Comparison of ENCODE assay signal across 24 mouse cellular contexts in the genomic region with DNA sequence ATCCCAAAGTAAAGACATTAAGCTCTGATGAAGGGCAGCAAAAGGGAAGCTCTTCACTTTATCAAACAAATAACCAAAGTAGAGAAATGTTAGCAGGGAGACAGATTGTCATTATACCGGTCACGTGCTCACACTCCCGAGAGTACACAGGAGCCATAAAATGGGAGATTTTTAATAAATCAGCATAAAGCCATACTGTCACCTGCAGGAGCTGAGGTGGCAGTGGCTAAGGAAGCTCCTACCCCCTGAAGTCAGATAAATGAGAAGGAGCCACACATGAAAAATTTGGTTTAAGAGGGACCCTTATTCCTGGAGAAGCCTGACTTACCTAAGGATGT.
A peak's percentile ranks its signal among the peaks of the same experiment; 100 is the strongest.
DNase-seq lines count a peak whose midpoint lies in the region; ATAC-seq and TF ChIP-seq lines count a peak whose summit lies in the region.
"Had no signal": no experiment of that assay in that cellular context is flagged by ENCODE, and none has a peak within 500 bp of the region (broad histone marks: within the 10 kb centered on the region; RNA-seq: fewer than 3 reads in every experiment).

No protein-coding gene starts in this region.

- no peak overlapping the region for H3K4me2 ChIP-seq in forebrain, embryonic 12.5 days
- no peak overlapping the region for H3K4me2 ChIP-seq in forebrain, postnatal 0 days (ENCODE audit: low read depth)
- H3K4me2 ChIP-seq in hindbrain, embryonic 13.5 days = no peak overlapping the region
- no peak overlapping the region for H3K4me2 ChIP-seq in hindbrain, embryonic 16.5 days (ENCODE audit: low read length)
- H3K4me2 ChIP-seq in neural tube, embryonic 12.5 days (replicated peaks) = no peak overlapping the region
- no peak overlapping the region for H3K4me2 ChIP-seq in neural tube, embryonic 15.5 days
- H3K4me2 ChIP-seq: embryonic facial prominence, embryonic 12.5 days; embryonic facial prominence, embryonic 15.5 days; heart, embryonic 11.5 days; hindbrain, embryonic 12.5 days; intestine, embryonic 15.5 days had no signal

- TF ChIP-seq CTCF in forebrain, postnatal 0 days (IDR thresholded peaks at IDR 0.05; ENCODE audit: low read depth) = no peak

- H3K27ac ChIP-seq in forebrain, embryonic 12.5 days = no peak overlapping the region
- H3K27ac ChIP-seq in forebrain, postnatal 0 days (ENCODE audit: low read depth, low read length) = no peak overlapping the region
- H3K27ac ChIP-seq in hindbrain, embryonic 13.5 days = no peak overlapping the region
- H3K27ac ChIP-seq in hindbrain, embryonic 16.5 days (ENCODE audit: low read depth, low read length) = no peak overlapping the region
- H3K27ac ChIP-seq in neural tube, embryonic 12.5 days = no peak overlapping the region
- H3K27ac ChIP-seq in neural tube, embryonic 15.5 days (replicated peaks) = no peak overlapping the region
- H3K27ac ChIP-seq: embryonic facial prominence, embryonic 12.5 days; embryonic facial prominence, embryonic 15.5 days; gastrocnemius, adult 2 months; hindbrain, embryonic 12.5 days; intestine, embryonic 15.5 days had no signal

- H3K9ac ChIP-seq in forebrain, embryonic 12.5 days = no peak overlapping the region
- no peak overlapping the region for H3K9ac ChIP-seq in forebrain, postnatal 0 days
- no peak overlapping the region for H3K9ac ChIP-seq in hindbrain, embryonic 13.5 days
- no peak overlapping the region for H3K9ac ChIP-seq in hindbrain, embryonic 16.5 days (ENCODE audit: low read depth, low read length)
- H3K9ac ChIP-seq in neural tube, embryonic 12.5 days = no peak overlapping the region
- no peak overlapping the region for H3K9ac ChIP-seq in neural tube, embryonic 15.5 days (replicated peaks)
- H3K9ac ChIP-seq: embryonic facial prominence, embryonic 12.5 days; embryonic facial prominence, embryonic 15.5 days; hindbrain, embryonic 12.5 days; intestine, embryonic 15.5 days had no signal

- no peak for DNase-seq in forebrain, postnatal 0 days
- DNase-seq in neural tube, embryonic 10.5 days (ENCODE audit: extremely low spot score, low spot score) = no peak
- DNase-seq in urinary bladder, postnatal 36 days (ENCODE audit: low spot score in 2 of 2) = no peak
- DNase-seq: adrenal gland, postnatal 10 days; adrenal gland, postnatal 36 days; cerebellum, adult 11 months; cerebellum, adult 2 months; cerebellum, adult 9-11 months; cerebellum, postnatal 25 days; gastrocnemius, adult 2 months; gastrocnemius, postnatal 14 days; heart, adult 11 months had no signal

- no peaks in the 10 kb centered on the region for H3K4me1 ChIP-seq in forebrain, embryonic 12.5 days
- H3K4me1 ChIP-seq in forebrain, postnatal 0 days (ENCODE audit: insufficient read depth) = no peaks in the 10 kb centered on the region
- no peaks in the 10 kb centered on the region for H3K4me1 ChIP-seq in hindbrain, embryonic 13.5 days (replicated peaks)
- H3K4me1 ChIP-seq in hindbrain, embryonic 16.5 days (ENCODE audit: control insufficient read depth, insufficient read depth, low read depth, low read length) = no peaks in the 10 kb centered on the region
- H3K4me1 ChIP-seq in neural tube, embryonic 12.5 days = no peaks in the 10 kb centered on the region
- H3K4me1 ChIP-seq in neural tube, embryonic 15.5 days = no peaks in the 10 kb centered on the region
- H3K4me1 ChIP-seq: embryonic facial prominence, embryonic 12.5 days; embryonic facial prominence, embryonic 15.5 days; hindbrain, embryonic 12.5 days; intestine, embryonic 15.5 days had no signal

- ATAC-seq in forebrain, embryonic 12.5 days (ENCODE audit: low FRiP score) = 0 out of 2 replicates have a peak, but pooled peaks have one; percentile 33
- no peak for ATAC-seq in forebrain, postnatal 0 days
- peak; percentile 46; the same call in 1 of the 2 replicates for ATAC-seq in hindbrain, embryonic 13.5 days (ENCODE audit: low FRiP score)
- no peak for ATAC-seq in hindbrain, embryonic 16.5 days
- 0 out of 2 replicates have a peak, but pooled peaks have one; percentile 63 for ATAC-seq in neural tube, embryonic 12.5 days (ENCODE audit: low FRiP score, low read depth)
- ATAC-seq in neural tube, embryonic 15.5 days (ENCODE audit: low FRiP score) = 0 out of 2 replicates have a peak, but pooled peaks have one; percentile 41
- ATAC-seq: intestine, embryonic 15.5 days; Patski had no signal

- H3K4me3 ChIP-seq in forebrain, embryonic 12.5 days (replicated peaks) = no peak overlapping the region
- H3K4me3 ChIP-seq in forebrain, postnatal 0 days (ENCODE audit: low read depth, low read length) = no peak overlapping the region
- no peak overlapping the region for H3K4me3 ChIP-seq in hindbrain, embryonic 13.5 days
- H3K4me3 ChIP-seq in hindbrain, embryonic 16.5 days (ENCODE audit: low read length) = no peak overlapping the region
- no peak overlapping the region for H3K4me3 ChIP-seq in neural tube, embryonic 12.5 days
- no peak overlapping the region for H3K4me3 ChIP-seq in neural tube, embryonic 15.5 days (replicated peaks)
- H3K4me3 ChIP-seq: embryonic facial prominence, embryonic 12.5 days; embryonic facial prominence, embryonic 15.5 days; gastrocnemius, adult 2 months; hindbrain, embryonic 12.5 days; intestine, embryonic 15.5 days had no signal

- 89% methylated on average over 3 of the region's 3 CpGs for WGBS in forebrain, embryonic 12.5 days
- 71% methylated on average over 3 of the region's 3 CpGs for WGBS in forebrain, postnatal 0 days
- 64% methylated on average over 3 of the region's 3 CpGs for WGBS in hindbrain, embryonic 13.5 days
- WGBS in hindbrain, embryonic 16.5 days = 69% methylated on average over 3 of the region's 3 CpGs
- WGBS in neural tube, embryonic 12.5 days = 72% methylated on average over 3 of the region's 3 CpGs
- WGBS in neural tube, embryonic 15.5 days = 49% methylated on average over 3 of the region's 3 CpGs

- H3K9me3 ChIP-seq in forebrain, embryonic 12.5 days = no peaks in the 10 kb centered on the region
- no peaks in the 10 kb centered on the region for H3K9me3 ChIP-seq in forebrain, postnatal 0 days (ENCODE audit: low read length)
- no peaks in the 10 kb centered on the region for H3K9me3 ChIP-seq in hindbrain, embryonic 13.5 days
- H3K9me3 ChIP-seq in hindbrain, embryonic 16.5 days (ENCODE audit: control insufficient read depth, low read length) = no peaks in the 10 kb centered on the region
- H3K9me3 ChIP-seq in neural tube, embryonic 12.5 days = no peaks in the 10 kb centered on the region
- H3K9me3 ChIP-seq in neural tube, embryonic 15.5 days (replicated peaks) = no peaks in the 10 kb centered on the region
- H3K9me3 ChIP-seq: embryonic facial prominence, embryonic 12.5 days; embryonic facial prominence, embryonic 15.5 days; G1E; hindbrain, embryonic 12.5 days; intestine, embryonic 15.5 days had no signal

- no peaks in the 10 kb centered on the region for H3K27me3 ChIP-seq in forebrain, embryonic 12.5 days
- H3K27me3 ChIP-seq in forebrain, postnatal 0 days (ENCODE audit: insufficient read depth, low read length) = no peaks in the 10 kb centered on the region
- no peaks in the 10 kb centered on the region for H3K27me3 ChIP-seq in hindbrain, embryonic 13.5 days
- no peaks in the 10 kb centered on the region for H3K27me3 ChIP-seq in hindbrain, embryonic 16.5 days (replicated peaks; ENCODE audit: control insufficient read depth, insufficient read depth, low read length)
- H3K27me3 ChIP-seq in neural tube, embryonic 12.5 days (replicated peaks) = no peaks in the 10 kb centered on the region
- H3K27me3 ChIP-seq in neural tube, embryonic 15.5 days (replicated peaks) = no peaks in the 10 kb centered on the region
- H3K27me3 ChIP-seq: embryonic facial prominence, embryonic 12.5 days; embryonic facial prominence, embryonic 15.5 days; hindbrain, embryonic 12.5 days; intestine, embryonic 15.5 days had no signal

- H3K36me3 ChIP-seq in forebrain, embryonic 12.5 days (replicated peaks) = no peaks in the 10 kb centered on the region
- H3K36me3 ChIP-seq in forebrain, postnatal 0 days (ENCODE audit: insufficient read depth) = no peaks in the 10 kb centered on the region
- H3K36me3 ChIP-seq in hindbrain, embryonic 13.5 days = no peaks in the 10 kb centered on the region
- H3K36me3 ChIP-seq in hindbrain, embryonic 16.5 days (ENCODE audit: control insufficient read depth, insufficient read depth, low read length) = no peaks in the 10 kb centered on the region
- H3K36me3 ChIP-seq in neural tube, embryonic 12.5 days = no peaks in the 10 kb centered on the region
- H3K36me3 ChIP-seq in neural tube, embryonic 15.5 days = no peaks in the 10 kb centered on the region
- H3K36me3 ChIP-seq: embryonic facial prominence, embryonic 12.5 days; embryonic facial prominence, embryonic 15.5 days; G1E; hindbrain, embryonic 12.5 days; intestine, embryonic 15.5 days had no signal

Comparison
In these comparisons a context has a peak if more than half of its experiments do, and no peak if none do; other contexts are left out.
1. ATAC-seq: peak in forebrain, embryonic 12.5 days (single experiment), hindbrain, embryonic 13.5 days (single experiment), neural tube, embryonic 12.5 days (single experiment) and neural tube, embryonic 15.5 days (single experiment); none in forebrain, postnatal 0 days (single experiment) and hindbrain, embryonic 16.5 days (single experiment).